Mouse (Mus musculus) CH12.LX (cell line): ENCODE data around the gene 1700021F05Rik. TPM values are rescaled to one million over a fixed set of nuclear protein-coding genes. Genes with fewer than 3 reads are reported as not detected.

Source experiments
- DNase-seq: peaks from one replicate; pipeline ENCODE4 v3.0.0-alpha.2; 2013; ENCODE audit errors: extremely low read depth
- H3K27ac ChIP-seq: 2 replicates; pipeline ENCODE4 v1.5.1; 2012; ENCODE audit warnings: low read depth, mild to moderate bottlenecking, control low read depth, moderate library complexity; ENCODE audit not compliant: insufficient read depth
- H3K27me3 ChIP-seq: replicated peaks from 2 replicates; pipeline ENCODE3; 2012; ENCODE audit warnings: inconsistent platforms
- H3K36me3 ChIP-seq, 2 experiments: replicated peaks in 1 of 2; 2 replicates each; pipeline versions ENCODE3 to v1.6.1; 2012; ENCODE audit warnings: inconsistent platforms in 1 of 2, low read length in 1 of 2, mild to moderate bottlenecking in 1 of 2, mixed read lengths in 1 of 2, moderate library complexity in 1 of 2; ENCODE audit not compliant: control insufficient read depth in 1 of 2, insufficient read depth in 1 of 2
- H3K4me1 ChIP-seq, 2 experiments: 2 replicates each; pipeline ENCODE4 v1.6.1; 2012; ENCODE audit warnings: inconsistent platforms in 1 of 2, moderate library complexity in 1 of 2; ENCODE audit not compliant: insufficient read depth in 2 of 2, control insufficient read depth in 1 of 2
- H3K4me2 ChIP-seq: 2 replicates; pipeline ENCODE4 v1.6.1; 2012; ENCODE audit warnings: low read depth, mild to moderate bottlenecking, control low read depth; ENCODE audit not compliant: poor library complexity, insufficient read depth, severe bottlenecking
- H3K4me3 ChIP-seq, 3 experiments: fragments of 150-350 bp in 1 of 3; sonication (generic) in 1 of 3; replicated peaks in 1 of 3; 2 replicates each; pipeline versions ENCODE3 to v1.5.1; 2011 to 2012; ENCODE audit warnings: low read depth in 2 of 3, low read length in 2 of 3, mild to moderate bottlenecking in 2 of 3, moderate library complexity in 2 of 3, control low read depth in 1 of 3, improper control_type of control experiment in 1 of 3, inconsistent platforms in 1 of 3, mixed read lengths in 1 of 3; ENCODE audit not compliant: poor library complexity in 1 of 3
- H3K79me2 ChIP-seq: replicated peaks from 2 replicates; pipeline ENCODE4 v1.6.1; 2012; ENCODE audit warnings: mild to moderate bottlenecking, moderate library complexity; ENCODE audit not compliant: control insufficient read depth, poor library complexity, insufficient read depth, severe bottlenecking; ENCODE audit errors: extremely low read depth
- H3K9ac ChIP-seq: 2 replicates; pipeline ENCODE4 v1.6.1; 2012; ENCODE audit warnings: low read depth, mild to moderate bottlenecking, control low read depth, moderate library complexity; ENCODE audit not compliant: insufficient read depth
- H3K9me3 ChIP-seq: replicated peaks from 2 replicates; pipeline ENCODE3; 2012; ENCODE audit warnings: low read length, inconsistent platforms, mixed read lengths
- BHLHE40 ChIP-seq: IDR thresholded peaks from 2 replicates; pipeline ENCODE4 v1.6.1; 2011; ENCODE audit warnings: mild to moderate bottlenecking, low read depth, low read length, improper control_type of control experiment
- CTCF ChIP-seq, 2 experiments: IDR thresholded peaks in 1 of 2; conservative IDR thresholded peaks in 1 of 2; 2 replicates each; pipeline ENCODE4 v1.5.1; 2011 to 2012; ENCODE audit warnings: low read depth in 2 of 2, low read length in 2 of 2, improper control_type of control experiment in 1 of 2, inconsistent platforms in 1 of 2, mild to moderate bottlenecking in 1 of 2, moderate library complexity in 1 of 2
- E2F4 ChIP-seq: IDR thresholded peaks from 2 replicates; pipeline ENCODE4 v1.6.1; 2011; ENCODE audit warnings: low read depth, low read length, improper control_type of control experiment; ENCODE audit not compliant: insufficient replicate concordance
- EP300 ChIP-seq: IDR thresholded peaks from 2 replicates; pipeline ENCODE4 v1.6.1; 2011; ENCODE audit warnings: low read length, improper control_type of control experiment
- GABPA ChIP-seq: IDR thresholded peaks from 2 replicates; pipeline ENCODE4 v1.6.1; 2012; ENCODE audit warnings: low read depth, low read length, improper control_type of control experiment, inconsistent platforms; ENCODE audit not compliant: insufficient replicate concordance
- IRF4 ChIP-seq: IDR thresholded peaks from 2 replicates; pipeline ENCODE4 v1.6.1; 2014; ENCODE audit warnings: low read depth, mild to moderate bottlenecking, inconsistent platforms, low read length, improper control_type of control experiment
- JUN ChIP-seq: IDR thresholded peaks from 2 replicates; pipeline ENCODE4 v1.6.1; 2011; ENCODE audit warnings: low read depth, mild to moderate bottlenecking, low read length, improper control_type of control experiment, moderate library complexity; ENCODE audit not compliant: insufficient read depth
- JUND ChIP-seq: conservative IDR thresholded peaks from 2 replicates; pipeline ENCODE4 v1.6.1; 2011; ENCODE audit warnings: low read depth, low read length, improper control_type of control experiment
- MAFK ChIP-seq: IDR thresholded peaks from 2 replicates; pipeline ENCODE4 v1.6.1; 2011; ENCODE audit warnings: low read length, improper control_type of control experiment; ENCODE audit not compliant: insufficient replicate concordance
- MAX ChIP-seq: IDR thresholded peaks from 2 replicates; pipeline ENCODE4 v1.6.1; 2011; ENCODE audit warnings: low read length, improper control_type of control experiment
- MEF2A ChIP-seq: IDR thresholded peaks from 2 replicates; pipeline ENCODE4 v1.6.1; 2014; ENCODE audit warnings: low read depth, mild to moderate bottlenecking, inconsistent platforms, low read length, improper control_type of control experiment, borderline replicate concordance
- MXI1 ChIP-seq: IDR thresholded peaks from 2 replicates; pipeline ENCODE4 v1.6.1; 2011; ENCODE audit warnings: mild to moderate bottlenecking, low read depth, low read length, improper control_type of control experiment
- MYC ChIP-seq: IDR thresholded peaks from 2 replicates; pipeline ENCODE4 v1.6.1; 2011; ENCODE audit warnings: low read depth, mild to moderate bottlenecking, improper control_type of control experiment, low read length
- POLR2A ChIP-seq: IDR thresholded peaks from 2 replicates; pipeline ENCODE4 v1.6.1; 2011; ENCODE audit warnings: low read depth, mild to moderate bottlenecking, improper control_type of control experiment, low read length
- RAD21 ChIP-seq: IDR thresholded peaks from 2 replicates; pipeline ENCODE4 v1.6.1; 2011; ENCODE audit warnings: low read depth, mild to moderate bottlenecking, low read length, improper control_type of control experiment, moderate library complexity
- RCOR1 ChIP-seq: conservative IDR thresholded peaks from 2 replicates; pipeline ENCODE4 v1.6.1; 2012; ENCODE audit warnings: low read depth, mild to moderate bottlenecking, inconsistent platforms, low read length, improper control_type of control experiment
- SMC3 ChIP-seq: IDR thresholded peaks from 2 replicates; pipeline ENCODE4 v1.6.1; 2011; ENCODE audit warnings: low read depth, low read length, improper control_type of control experiment
- UBTF ChIP-seq: IDR thresholded peaks from 2 replicates; pipeline ENCODE4 v1.6.1; 2012; ENCODE audit warnings: low read depth, mild to moderate bottlenecking, inconsistent platforms, low read length, improper control_type of control experiment, moderate library complexity
- ZC3H11A ChIP-seq: IDR thresholded peaks from 2 replicates; pipeline ENCODE4 v1.6.1; 2012; ENCODE audit warnings: low read depth, mild to moderate bottlenecking, inconsistent platforms, low read length, improper control_type of control experiment
- ZMIZ1 ChIP-seq: IDR thresholded peaks from 2 replicates; pipeline ENCODE4 v1.6.1; 2012; ENCODE audit warnings: low read depth, mild to moderate bottlenecking, inconsistent platforms, low read length, improper control_type of control experiment
- dilution Hi-C: fragments of 300-500 bp; cut with MboI; formaldehyde crosslinking; loops from 2 replicates; pipeline ENCODE4 v1.14.3; 2020; ENCODE audit warnings: low sequenced_read_pairs; ENCODE audit not compliant: extremely low pct_unique_long_range_greater_than_20kb, extremely low pct_ligation_motif_present
- in situ Hi-C: fragments of 300-500 bp; cut with MboI; formaldehyde crosslinking; loops from 3 replicates; pipeline ENCODE4 v1.14.3; 2019; ENCODE audit warnings: low sequenced_read_pairs, low pct_ligation_motif_present, low pct_unique_long_range_greater_than_20kb, mixed read lengths
- polyA plus RNA-seq: library from polyadenylated mRNA; unstranded; fragments of >175 nt; gene quantifications from 2 replicates; pipeline ENCODE4 v1.2.1, GENCODE M21; 2012; ENCODE audit warnings: low read depth; ENCODE audit not compliant: insufficient read length
- total RNA-seq, 2 experiments: library from RNA; depleted of rRNA; stranded (reverse); fragments of 300-350 nt in 1 of 2; fragments of >200 nt in 1 of 2; gene quantifications; 2 replicates each; pipeline ENCODE4 v1.2.3; 2012 to 2014

Gene 1700021F05Rik
- total and polyA plus RNA-seq, 3 experiments: 33.0 to 70.3 (median 53.0) TPM

GRCm38 (mm10) chr10:43574956-43575355 lies 34.2 kb upstream of the 1700021F05Rik start:
- peaks cover 9% of the 10 kb centered on the region for H3K79me2 ChIP-seq
- peaks cover 5 to 28% of the 10 kb centered on the region in 2 experiments; a peak in 3 of 4 replicates for H3K4me1 ChIP-seq
- H3K4me3 ChIP-seq: no peak overlapping the region
- no peaks in the 10 kb centered on the region for H3K36me3 ChIP-seq
- no peak overlapping the region for H3K27ac ChIP-seq
- in situ Hi-C loops: loop anchor here (5.0 to 25.0 kb wide), 4 partner anchors 167 to 612 kb away; no protein-coding TSS in a partner anchor
- no peak overlapping the region for H3K4me2 ChIP-seq
- peaks cover 18% of the 10 kb centered on the region for H3K9me3 ChIP-seq
- TF ChIP-seq RAD21: peak; percentile 100
- peak; percentile 96 for TF ChIP-seq SMC3
- peak; percentile 54; the same call in 1 of the 2 replicates for TF ChIP-seq MXI1
- TF ChIP-seq CTCF (conservative IDR thresholded peaks at IDR 0.05 in 1 of 2, IDR thresholded peaks at IDR 0.05 in 1 of 2; ENCODE audit: low read depth in 2 of 2, low read length in 2 of 2): peak; percentile 53 to 93
- no peak for TF ChIP-seq MAX
- peak; percentile 54; the same call in 1 of the 2 replicates for TF ChIP-seq MYC
- TF ChIP-seq MEF2A: no peak
- peak; percentile 98 for TF ChIP-seq ZC3H11A
- peak; percentile 28; the same call in 1 of the 2 replicates for TF ChIP-seq JUND
- H3K27me3 ChIP-seq: no peaks in the 10 kb centered on the region
- dilution Hi-C loops: no loop called here
- DNase-seq: peak; percentile 91
- no peak overlapping the region for H3K9ac ChIP-seq

- H3K4me2 ChIP-seq: no peak overlapping the region
- dilution Hi-C loops: no loop called here
- TF ChIP-seq MAFK (no peak), BHLHE40 (no peak), E2F4 (no peak), MEF2A (no peak), MAX (no peak), EP300 (no peak), MXI1 (no peak), JUND (no peak), GABPA (no peak), POLR2A (no peak), IRF4 (no peak), JUN (no peak), MYC (no peak), RCOR1 (no peak), ZMIZ1 (no peak), UBTF (no peak)
- TF ChIP-seq, all 38 proteins: peak for 0
These were observed 33.6 kb upstream of the 1700021F05Rik start for GRCm38 (mm10) chr10:43574352-43574751.

More at GRCm38 (mm10) chr10:43574352-43574751, 33.6 kb upstream of the 1700021F05Rik start:
- in situ Hi-C loops: loop anchor here (10.0 to 25.0 kb wide), 2 partner anchors 490 to 613 kb away; no protein-coding TSS in a partner anchor
- no peak overlapping the region for H3K27ac ChIP-seq
- H3K9ac ChIP-seq: no peak overlapping the region
- no peaks in the 10 kb centered on the region for H3K27me3 ChIP-seq
- H3K4me1 ChIP-seq: peaks cover 5 to 28% of the 10 kb centered on the region in 2 experiments; a peak in 3 of 4 replicates
- no peak for DNase-seq
- H3K36me3 ChIP-seq: no peaks in the 10 kb centered on the region
- peaks cover 3% of the 10 kb centered on the region for H3K79me2 ChIP-seq
- peaks cover 18% of the 10 kb centered on the region for H3K9me3 ChIP-seq
- H3K4me3 ChIP-seq: no peak overlapping the region
